Mouse (Mus musculus) midbrain, embryonic 12.5 days (tissue): ENCODE measurements around the gene Ccnk. TPM values are rescaled to one million over a fixed set of nuclear protein-coding genes. Genes with fewer than 3 reads are reported as not detected.

ENCODE experiments used
- ATAC-seq: fragments of 200-750 bp; cut with Nextera tagmentation; 2 replicates; pipeline ENCODE4 v1.8.0; 2017; ENCODE audit warnings: low read depth, moderate TSS enrichment, moderate library complexity; ENCODE audit not compliant: low FRiP score
- H3K27ac ChIP-seq: fragments of 300-500 bp; sonication (generic); replicated peaks from 2 replicates; pipeline ENCODE4 v1.5.1; 2016; ENCODE audit warnings: mild to moderate bottlenecking
- H3K27me3 ChIP-seq: fragments of 300-500 bp; sonication (generic); 2 replicates; pipeline ENCODE4 v1.6.1; 2016; ENCODE audit warnings: mild to moderate bottlenecking
- H3K36me3 ChIP-seq: fragments of 300-500 bp; sonication (generic); 2 replicates; pipeline ENCODE4 v1.6.1; 2016
- H3K4me1 ChIP-seq: fragments of 300-500 bp; sonication (generic); 2 replicates; pipeline ENCODE4 v1.6.1; 2016
- H3K4me2 ChIP-seq: fragments of 300-500 bp; sonication (generic); replicated peaks from 2 replicates; pipeline ENCODE4 v1.6.1; 2016; ENCODE audit warnings: mild to moderate bottlenecking, moderate library complexity
- H3K4me3 ChIP-seq: fragments of 300-500 bp; sonication (generic); 2 replicates; pipeline ENCODE4 v1.5.1; 2016; ENCODE audit warnings: mild to moderate bottlenecking
- H3K9ac ChIP-seq: fragments of 300-500 bp; sonication (generic); replicated peaks from 2 replicates; pipeline ENCODE4 v1.6.1; 2016; ENCODE audit warnings: mild to moderate bottlenecking, moderate library complexity
- H3K9me3 ChIP-seq: fragments of 300-500 bp; sonication (generic); 2 replicates; pipeline ENCODE4 v1.6.1; 2016; ENCODE audit warnings: mild to moderate bottlenecking
- WGBS: fragments of 180-500 bp; shearing (Covaris S2); methylation state at CpG from one replicate; pipeline ENCODE4 v1.1.7; 2016; 5-methylcytosine and 5-hydroxymethylcytosine counted together
- polyA plus RNA-seq: library from polyadenylated mRNA; unstranded; fragments of >200 nt; fragmentation: Nextera tagmentation; extraction: Ambion mirVana; gene quantifications from 2 replicates; pipeline ENCODE4 v1.2.1, GENCODE M21; 2016

Ccnk gene
- polyA plus RNA-seq, 1 experiment from 2014 or later = 3.8 TPM

- H3K9ac ChIP-seq = no peak overlapping the region
- no peaks in the 10 kb centered on the region for H3K27me3 ChIP-seq
- no peaks in the 10 kb centered on the region for H3K36me3 ChIP-seq
- H3K9me3 ChIP-seq = no peaks in the 10 kb centered on the region
- ATAC-seq = no peak
- no peak overlapping the region for H3K4me2 ChIP-seq
- H3K4me3 ChIP-seq = no peak overlapping the region
- WGBS = 89% methylated on average over 3 of the region's 3 CpGs
- no peak overlapping the region for H3K27ac ChIP-seq
- H3K4me1 ChIP-seq = peaks cover 7% of the 10 kb centered on the region; the same call in 1 of the 2 replicates
Measured at GRCm38 (mm10) chr12:108168909-108169308, 10.5 kb upstream of the Ccnk start.

- Histone ChIP-seq H3K27ac (no peak overlapping the region), H3K36me3 (no peaks in the 10 kb centered on the region), H3K9me3 (no peaks in the 10 kb centered on the region), H3K9ac (no peak overlapping the region), H3K4me3 (no peak overlapping the region), H3K4me2 (no peak overlapping the region), H3K4me1 (peaks cover 7% of the 10 kb centered on the region; the same call in 1 of the 2 replicates), H3K27me3 (no peaks in the 10 kb centered on the region)
- ATAC-seq = no peak
- 93% methylated on average over 3 of the region's 3 CpGs for WGBS
Measured at GRCm38 (mm10) chr12:108170467-108170866, 8.9 kb upstream of the Ccnk start.

GRCm38 (mm10) chr12:108171336-108171735, 8.0 kb upstream of the Ccnk start:
- ATAC-seq = no peak

GRCm38 (mm10) chr12:108172639-108173038, 6.7 kb upstream of the Ccnk start:
- Histone ChIP-seq H3K4me1 (peaks cover 21% of the 10 kb centered on the region), H3K4me2 (no peak overlapping the region), H3K36me3 (no peaks in the 10 kb centered on the region), H3K9ac (no peak overlapping the region), H3K27me3 (no peaks in the 10 kb centered on the region), H3K27ac (no peak overlapping the region), H3K4me3 (no peak overlapping the region), H3K9me3 (no peaks in the 10 kb centered on the region)
- no peak for ATAC-seq
- 73% methylated on average over 4 of the region's 4 CpGs for WGBS

More at GRCm38 (mm10) chr12:108171336-108171735, 8.0 kb upstream of the Ccnk start:
- H3K4me2 ChIP-seq = no peak overlapping the region
- H3K9me3 ChIP-seq = no peaks in the 10 kb centered on the region
- no peak overlapping the region for H3K4me3 ChIP-seq
- no peak overlapping the region for H3K9ac ChIP-seq
- no peaks in the 10 kb centered on the region for H3K27me3 ChIP-seq
- peaks cover 9% of the 10 kb centered on the region; the same call in 1 of the 2 replicates for H3K4me1 ChIP-seq
- no peaks in the 10 kb centered on the region for H3K36me3 ChIP-seq
- no peak overlapping the region for H3K27ac ChIP-seq

GRCm38 (mm10) chr12:108174606-108175505, 4.5 kb upstream of the Ccnk start:
- Histone ChIP-seq H3K4me2 (no peak overlapping the region), H3K27ac (no peak overlapping the region), H3K4me3 (no peak overlapping the region), H3K4me1 (peaks cover 25% of the 10 kb centered on the region), H3K36me3 (no peaks in the 10 kb centered on the region), H3K9me3 (no peaks in the 10 kb centered on the region), H3K9ac (no peak overlapping the region), H3K27me3 (no peaks in the 10 kb centered on the region)
- 78% methylated on average over 8 of the region's 8 CpGs for WGBS
- ATAC-seq = no peak

- H3K9ac ChIP-seq = no peak overlapping the region
- H3K4me3 ChIP-seq = no peak overlapping the region
- H3K4me1 ChIP-seq = peaks cover 32% of the 10 kb centered on the region
- no peaks in the 10 kb centered on the region for H3K27me3 ChIP-seq
- 83% methylated on average over 3 of the region's 3 CpGs for WGBS
- H3K36me3 ChIP-seq = no peaks in the 10 kb centered on the region; the same call in 1 of the 2 replicates
- no peak overlapping the region for H3K27ac ChIP-seq
- no peaks in the 10 kb centered on the region for H3K9me3 ChIP-seq
- no peak for ATAC-seq
- H3K4me2 ChIP-seq = no peak overlapping the region
Measured at GRCm38 (mm10) chr12:108176366-108176765, 3.0 kb upstream of the Ccnk start.

- peaks cover 28% of the 10 kb centered on the region for H3K4me1 ChIP-seq
- H3K9ac ChIP-seq = peak overlapping the region; percentile 92
- peak overlapping the region; percentile 82 for H3K27ac ChIP-seq
- no peaks in the 10 kb centered on the region for H3K27me3 ChIP-seq
- H3K4me2 ChIP-seq = peak overlapping the region; percentile 86
- peak overlapping the region; percentile 88 for H3K4me3 ChIP-seq
- peaks cover 20% of the 10 kb centered on the region for H3K36me3 ChIP-seq
- H3K9me3 ChIP-seq = no peaks in the 10 kb centered on the region
- WGBS = under 1% methylated on average over 84 of the region's 103 CpGs
- ATAC-seq = no peak; the same call in 1 of the 2 replicates
Measured at GRCm38 (mm10) chr12:108178331-108179245, 791 bp upstream of the Ccnk start.

GRCm38 (mm10) chr12:108179246-108179320, 296 bp upstream of the Ccnk start, which contains the start of gene Setd3:
Gene Setd3, minus strand, starts transcription at chr12:108179314.
- Histone ChIP-seq H3K9me3 (no peaks in the 10 kb centered on the region), H3K27me3 (no peaks in the 10 kb centered on the region), H3K9ac (peak within 1 kb of the TSS; percentile 92), H3K36me3 (peaks cover 25% of the 10 kb centered on the region), H3K4me2 (peak within 1 kb of the TSS; percentile 86), H3K27ac (peak within 1 kb of the TSS; percentile 82), H3K4me1 (peaks cover 28% of the 10 kb centered on the region), H3K4me3 (peak within 1 kb of the TSS; percentile 88)
- 0% methylated on average over 4 of the region's 9 CpGs for WGBS
- no peak for ATAC-seq

GRCm38 (mm10) chr12:108181716-108182115, 2.3 kb downstream of the Ccnk start:
- no peak for ATAC-seq
- Histone ChIP-seq H3K9me3 (no peaks in the 10 kb centered on the region), H3K9ac (no peak overlapping the region), H3K27ac (no peak overlapping the region), H3K27me3 (no peaks in the 10 kb centered on the region), H3K36me3 (peaks cover 44% of the 10 kb centered on the region), H3K4me2 (no peak overlapping the region), H3K4me1 (peaks cover 22% of the 10 kb centered on the region), H3K4me3 (no peak overlapping the region)
- 93% methylated on average over 6 of the region's 6 CpGs for WGBS

GRCm38 (mm10) chr12:108187541-108188091, 8.2 kb downstream of the Ccnk start:
- Histone ChIP-seq H3K36me3 (peaks cover 85% of the 10 kb centered on the region), H3K4me2 (no peak overlapping the region), H3K9ac (no peak overlapping the region), H3K27ac (no peak overlapping the region), H3K27me3 (no peaks in the 10 kb centered on the region), H3K4me3 (no peak overlapping the region), H3K9me3 (no peaks in the 10 kb centered on the region), H3K4me1 (no peaks in the 10 kb centered on the region; the same call in 1 of the 2 replicates)
- no peak for ATAC-seq
- WGBS = 92% methylated on average over 6 of the region's 6 CpGs

GRCm38 (mm10) chr12:108193878-108194277, 14.5 kb downstream of the Ccnk start:
- H3K27ac ChIP-seq = no peak overlapping the region
- 96% methylated on average over 5 of the region's 5 CpGs for WGBS
- no peaks in the 10 kb centered on the region for H3K27me3 ChIP-seq
- no peak overlapping the region for H3K9ac ChIP-seq
- H3K4me2 ChIP-seq = no peak overlapping the region
- no peak overlapping the region for H3K4me3 ChIP-seq
- peaks cover 96% of the 10 kb centered on the region for H3K36me3 ChIP-seq
- no peak for ATAC-seq
- H3K9me3 ChIP-seq = no peaks in the 10 kb centered on the region
- H3K4me1 ChIP-seq = no peaks in the 10 kb centered on the region

- ATAC-seq = no peak
- H3K9me3 ChIP-seq = no peaks in the 10 kb centered on the region
- H3K4me1 ChIP-seq = no peaks in the 10 kb centered on the region
- H3K4me2 ChIP-seq = no peak overlapping the region
- H3K4me3 ChIP-seq = no peak overlapping the region
- no peak overlapping the region for H3K27ac ChIP-seq
- peaks cover 98% of the 10 kb centered on the region for H3K36me3 ChIP-seq
- no peaks in the 10 kb centered on the region for H3K27me3 ChIP-seq
- H3K9ac ChIP-seq = no peak overlapping the region
- 94% methylated on average over 11 of the region's 11 CpGs for WGBS
Measured at GRCm38 (mm10) chr12:108195761-108196160, 16.4 kb downstream of the Ccnk start.
